ENCODE assay signal across 8 mouse cellular contexts in the genomic region with DNA sequence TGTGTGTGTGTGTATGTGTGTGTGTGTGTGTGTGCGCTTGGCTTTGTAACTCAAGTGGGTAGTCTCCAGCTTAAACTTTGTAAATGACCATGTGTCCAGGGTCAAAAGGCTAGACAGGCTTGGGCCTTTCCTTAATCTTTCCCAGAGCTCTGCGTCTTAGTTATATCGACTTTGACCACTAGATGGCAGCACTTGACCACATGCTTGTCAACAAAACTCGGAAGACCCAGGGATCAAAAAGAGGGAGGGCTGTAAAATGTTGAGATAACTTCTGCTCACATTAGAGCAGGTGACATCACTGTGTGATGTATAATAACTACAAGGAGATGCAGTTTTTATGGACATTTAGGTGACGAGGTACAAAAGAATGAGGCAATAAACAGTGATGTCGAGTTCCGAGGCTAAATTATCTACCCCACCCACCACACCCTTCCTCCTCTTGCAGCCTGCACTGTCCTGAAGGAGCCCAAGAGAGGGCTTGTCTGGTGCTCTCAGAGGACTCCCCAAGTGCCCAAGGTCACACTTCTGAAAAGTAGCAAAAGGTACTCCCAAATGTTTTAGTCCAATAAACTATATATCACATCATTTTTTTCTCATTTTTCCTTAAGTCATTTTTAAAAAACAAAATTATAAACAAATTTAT. TPM values are rescaled to one million over a fixed set of nuclear protein-coding genes. Genes with fewer than 3 reads are reported as not detected.
DNase-seq lines count a peak whose midpoint lies in the region; ATAC-seq and TF ChIP-seq lines count a peak whose summit lies in the region.

No protein-coding gene starts in this region.

- intact Hi-C loops in left cerebral cortex, adult 2 months (cut with DNase I), result loop anchor here (2.0 to 10.0 kb wide), 5 partner anchors 46 to 380 kb away; no protein-coding TSS in a partner anchor

- no peak overlapping the region for H3K4me2 ChIP-seq in intestine, embryonic 14.5 days (ENCODE audit: low read length)

- peak; percentile 67 for ATAC-seq in intestine, embryonic 14.5 days (replicated peaks; ENCODE audit: low FRiP score, low TSS enrichment, low read depth)

- no peak for TF ChIP-seq POLR2A in small intestine, adult 2 months (IDR thresholded peaks at IDR 0.05; ENCODE audit: low read depth, low read length)

- no peaks in the 10 kb centered on the region for H3K36me3 ChIP-seq in intestine, embryonic 14.5 days (ENCODE audit: control insufficient read depth, insufficient read depth, low read length)
- no peaks in the 10 kb centered on the region for H3K36me3 ChIP-seq in small intestine, adult 2 months (ENCODE audit: control insufficient read depth, insufficient read depth, low read length)

- H3K4me1 ChIP-seq in intestine, embryonic 14.5 days (replicated peaks; ENCODE audit: control insufficient read depth, insufficient read depth, low read length), result 0 out of 2 replicates have a peak, but pooled peaks cover 3% of the 10 kb centered on the region
- H3K4me1 ChIP-seq in small intestine, adult 2 months (ENCODE audit: control insufficient read depth, insufficient read depth, insufficient read length, low read length), result peaks cover 5% of the 10 kb centered on the region; the same call in 1 of the 2 replicates

- no peak overlapping the region for H3K9ac ChIP-seq in intestine, embryonic 14.5 days (ENCODE audit: low read length)

- H3K4me3 ChIP-seq in intestine, embryonic 14.5 days (ENCODE audit: low read depth, low read length), result no peak overlapping the region
- H3K4me3 ChIP-seq in left cerebral cortex, adult 2 months, result no peak overlapping the region
- H3K4me3 ChIP-seq in small intestine, adult 2 months (ENCODE audit: low read depth, low read length), result no peak overlapping the region

- 11% methylated on average over 7 of the region's 7 CpGs for WGBS in intestine, embryonic 14.5 days
- WGBS in small intestine, adult 2 months, result 2% methylated on average over 7 of the region's 7 CpGs

- peak; percentile 82 for TF ChIP-seq CTCF in left cerebral cortex, adult 2 months (IDR thresholded peaks at IDR 0.05)
- peak; percentile 19; the same call in 1 of the 2 replicates for TF ChIP-seq CTCF in small intestine, adult 2 months (IDR thresholded peaks at IDR 0.05; ENCODE audit: extremely low read depth, insufficient read length, insufficient replicate concordance, low read depth, low read length)

- H3K9me3 ChIP-seq in intestine, embryonic 14.5 days (ENCODE audit: control insufficient read depth, low read length), result no peaks in the 10 kb centered on the region

- no peak overlapping the region for H3K27ac ChIP-seq in intestine, embryonic 14.5 days (ENCODE audit: low read depth)
- H3K27ac ChIP-seq in left cerebral cortex, adult 2 months, result no peak overlapping the region
- no peak overlapping the region for H3K27ac ChIP-seq in small intestine, adult 2 months (ENCODE audit: insufficient read depth, low read depth, low read length)

- H3K27me3 ChIP-seq in intestine, embryonic 14.5 days (replicated peaks; ENCODE audit: control insufficient read depth, insufficient read depth, low read length), result no peaks in the 10 kb centered on the region
- no peaks in the 10 kb centered on the region for H3K27me3 ChIP-seq in small intestine, adult 2 months (ENCODE audit: control insufficient read depth, insufficient read depth, low read length)

- DNase-seq in ovary, postnatal 14 days (ENCODE audit: low spot score), result peak; percentile 80
- no peak for DNase-seq in ovary, adult 18-20 months (ENCODE audit: low spot score)
- peak; percentile 86 to 88 for DNase-seq in cerebellum, postnatal 14 days
- DNase-seq in gastrocnemius, adult 18-20 months (ENCODE audit: low spot score), result peak; percentile 86
- DNase-seq in intestine, embryonic 14.5 days (ENCODE audit: low spot score), result peak; percentile 84
- DNase-seq in left cerebral cortex, adult 2 months (ENCODE audit: extremely low spot score in 1 of 2, low spot score in 2 of 2), result peak; percentile 66
- peak; percentile 82 for DNase-seq in mesoderm, embryonic 11.5 days (ENCODE audit: low read depth, low spot score)

RNA-seq across cellular contexts. Expression of a gene that starts 43.3 kb away (rescaled TPM):
- total RNA-seq in gastrocnemius, adult 18-20 months (2021), result not detected
- 0.47 and 2.0 TPM in 2 replicates for polyA plus RNA-seq in intestine, embryonic 14.5 days (2014; fragmentation: Nextera tagmentation; extraction: Ambion mirVana)
- under 1 TPM; 0.14 to 0.29 TPM for total RNA-seq in left cerebral cortex, adult 2 months (2021)
- polyA plus RNA-seq in small intestine, adult 2 months (2012; rRNA removed), result 0.91 TPM in 1 of 2 replicates, not detected in the other

RNA-seq across cellular contexts. Expression of a gene that starts 47.7 kb away (rescaled TPM):
- total RNA-seq in gastrocnemius, adult 18-20 months (2021), result 10 to 100 TPM; 24.5 to 30.3 TPM
- polyA plus RNA-seq in intestine, embryonic 14.5 days (2014; fragmentation: Nextera tagmentation; extraction: Ambion mirVana), result 8.9 and 11.1 TPM in 2 replicates
- total RNA-seq in left cerebral cortex, adult 2 months (2021), result 10 to 100 TPM; 35.3 to 37.5 TPM
- 1.0 and 2.9 TPM in 2 replicates for polyA plus RNA-seq in small intestine, adult 2 months (2012; rRNA removed)
